Mouse (Mus musculus) cerebellum, postnatal 36 days (tissue): Measurements from ENCODE around the gene Vwa2.

ENCODE experiments used
- DNase-seq, 2 experiments: peaks; one replicate each; pipeline ENCODE4 v3.0.0; 2021 to 2022; ENCODE audit warnings: mixed read lengths in 2 of 2

Gene Vwa2

DNA sequence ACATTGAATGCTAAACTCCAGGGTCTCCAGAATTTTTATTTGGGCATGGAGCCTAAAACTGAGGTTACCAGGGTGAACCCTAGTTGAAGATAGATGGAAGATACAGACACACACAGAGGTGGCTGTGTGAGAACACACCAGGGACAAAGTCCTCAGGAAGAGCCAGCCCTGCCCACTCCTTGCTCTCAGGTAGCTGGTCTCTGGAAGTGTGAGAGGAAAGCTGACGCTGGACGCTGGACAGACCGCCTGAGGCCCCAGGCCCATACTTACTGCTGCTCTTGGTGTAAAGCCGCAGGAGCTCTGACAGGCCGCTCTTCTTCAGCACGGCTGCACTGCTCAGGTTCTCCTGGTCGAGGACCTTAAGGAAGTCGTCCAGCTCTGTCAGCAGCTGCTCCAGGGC is 75.8 kb downstream of the Vwa2 start:
- no peak for DNase-seq

DNA sequence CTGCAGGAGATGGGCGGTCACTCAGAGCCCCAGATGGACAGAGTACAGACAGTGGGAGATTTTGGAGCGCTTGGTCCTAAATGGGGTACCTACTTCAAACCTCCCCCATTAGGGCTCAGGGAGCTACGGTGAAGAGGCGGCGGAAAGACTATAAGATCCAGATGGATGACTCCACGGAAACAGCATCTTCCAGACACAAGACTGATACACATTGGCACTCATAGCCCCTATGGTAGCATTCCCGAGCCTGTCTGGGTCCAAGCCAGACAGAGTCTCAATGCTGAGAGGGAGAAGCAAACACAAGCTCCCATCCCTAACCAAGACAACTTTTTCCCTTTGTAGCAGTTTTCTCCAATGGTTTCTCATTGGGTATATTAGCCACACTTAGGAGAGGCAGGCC is 76.8 kb downstream of the Vwa2 start:
- DNase-seq: no peak

DNA sequence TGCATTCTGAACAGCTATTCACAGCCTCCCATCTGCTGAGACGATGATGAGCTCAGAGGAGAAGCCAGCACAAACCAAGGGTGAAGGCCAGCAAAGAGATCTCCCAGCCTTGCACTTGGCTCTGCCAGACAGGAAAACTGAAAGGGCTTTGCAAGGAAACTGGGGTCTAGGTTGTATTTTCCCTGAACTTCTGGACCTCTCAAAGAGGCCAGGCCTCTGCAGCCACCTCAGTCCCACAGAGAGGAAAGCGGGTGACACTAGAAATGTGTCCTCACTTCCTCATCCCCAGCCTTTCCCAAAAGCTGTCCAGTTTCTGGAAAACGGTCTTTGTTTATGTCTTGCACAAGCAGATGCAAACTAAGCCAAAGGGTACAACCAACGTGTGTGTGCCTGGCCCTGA is 79.8 kb downstream of the Vwa2 start:
- DNase-seq: no peak

DNA sequence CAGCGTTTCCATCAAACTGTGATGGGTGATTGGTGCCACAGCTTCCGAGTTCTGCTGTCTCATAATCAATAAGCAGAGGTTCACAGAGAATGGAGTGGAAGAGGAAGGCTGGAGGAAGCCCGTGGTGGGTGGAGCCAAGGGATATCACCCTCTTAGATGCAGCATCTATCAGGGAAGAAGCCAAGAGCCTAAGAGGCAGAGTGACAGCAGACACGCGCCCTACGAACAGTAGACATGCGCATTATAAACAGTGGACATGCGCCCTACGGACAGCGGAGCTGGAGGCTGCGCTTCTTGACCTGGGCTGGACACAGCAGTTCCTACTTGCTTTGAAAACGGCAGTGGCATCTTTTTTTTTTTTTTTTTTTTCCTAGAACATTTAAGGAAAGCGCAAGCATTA is 80.8 kb downstream of the Vwa2 start:
- DNase-seq: no peak

DNA sequence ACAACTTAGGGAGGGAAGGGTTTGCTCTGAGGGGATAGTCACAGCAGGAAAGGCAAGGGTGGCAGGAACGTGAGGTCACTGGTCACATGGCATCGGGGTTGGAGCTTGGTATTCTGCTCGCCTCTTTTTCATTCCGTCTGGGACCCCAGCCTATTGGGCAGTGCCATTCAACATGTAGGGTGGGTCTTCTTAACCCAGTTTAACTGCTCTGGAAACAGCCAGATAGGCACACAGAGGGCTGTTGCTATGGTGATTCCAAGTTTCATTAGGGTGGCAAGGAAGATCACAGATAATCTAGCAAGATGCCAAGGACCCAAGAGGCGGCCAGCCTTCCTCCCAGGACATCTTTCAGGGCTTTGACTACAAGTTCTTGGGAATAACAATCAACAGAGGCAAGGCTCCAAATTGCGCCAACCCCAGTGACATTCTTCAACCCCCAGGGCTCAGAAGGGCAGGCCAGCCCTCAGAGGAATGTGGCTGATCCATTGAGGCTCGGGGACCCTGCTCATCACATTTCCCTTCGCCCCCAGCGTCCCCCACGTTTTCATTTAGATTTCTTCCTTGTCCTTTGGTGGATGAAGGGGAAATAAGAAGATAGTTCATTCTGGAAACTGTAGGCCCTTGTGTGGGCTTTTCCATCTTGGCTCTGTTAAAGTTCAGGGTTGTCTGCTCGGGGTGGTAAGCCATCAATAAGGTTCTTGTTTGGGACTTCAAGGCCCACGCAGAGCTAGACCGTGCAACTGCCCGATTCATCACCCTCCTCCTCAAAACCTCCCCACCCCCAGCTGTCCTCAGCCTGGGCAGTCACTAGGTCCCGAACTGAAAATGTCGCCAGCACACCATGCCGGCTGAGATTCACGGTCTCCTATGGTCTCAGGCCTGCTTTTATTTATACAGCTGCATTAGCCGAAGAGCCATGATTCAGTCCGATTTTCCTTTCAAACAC is 81.8 kb downstream of the Vwa2 start:
- DNase-seq: no peak

DNA sequence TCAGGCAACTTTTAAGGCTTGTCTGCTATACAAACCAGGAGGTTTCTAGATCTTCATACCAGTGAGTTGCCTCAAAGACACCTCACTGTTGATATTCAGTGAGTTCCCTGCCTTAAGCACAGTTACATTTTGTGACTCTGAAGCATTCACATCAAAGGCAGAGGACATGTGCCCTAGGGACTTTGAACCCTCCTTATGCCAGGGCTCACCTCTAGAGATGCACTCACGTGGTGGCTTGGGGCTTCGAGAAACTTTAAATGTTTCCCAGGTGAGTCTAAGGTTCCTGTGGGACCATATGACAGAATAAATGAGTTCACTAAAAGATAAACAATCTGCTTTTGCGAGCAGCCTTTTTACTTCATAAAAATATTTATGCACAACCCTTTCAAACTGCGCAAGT is 84.0 kb downstream of the Vwa2 start:
- DNase-seq: no peak

DNA sequence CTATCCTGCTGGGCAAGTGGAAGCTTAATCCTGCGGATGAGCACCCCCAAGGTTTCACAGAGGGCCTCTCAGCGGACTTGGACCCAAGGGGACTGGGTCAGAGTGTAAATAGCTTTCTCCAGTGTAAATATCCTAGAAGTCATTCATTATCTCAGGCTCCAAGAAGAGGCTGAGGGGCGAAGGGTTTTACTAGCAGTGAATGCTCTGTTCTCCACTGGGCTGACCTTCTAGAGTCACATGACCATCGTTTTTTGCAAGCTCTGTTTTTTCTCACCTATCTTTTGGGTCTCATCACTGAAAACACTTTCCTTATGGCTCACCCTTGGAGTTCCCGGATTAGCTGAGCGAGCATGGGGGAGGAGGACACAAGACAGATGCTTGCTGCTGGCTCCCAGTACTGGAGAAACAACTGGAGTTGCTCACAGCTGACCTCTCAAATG is 84.6 kb downstream of the Vwa2 start:
- no peak for DNase-seq

DNA sequence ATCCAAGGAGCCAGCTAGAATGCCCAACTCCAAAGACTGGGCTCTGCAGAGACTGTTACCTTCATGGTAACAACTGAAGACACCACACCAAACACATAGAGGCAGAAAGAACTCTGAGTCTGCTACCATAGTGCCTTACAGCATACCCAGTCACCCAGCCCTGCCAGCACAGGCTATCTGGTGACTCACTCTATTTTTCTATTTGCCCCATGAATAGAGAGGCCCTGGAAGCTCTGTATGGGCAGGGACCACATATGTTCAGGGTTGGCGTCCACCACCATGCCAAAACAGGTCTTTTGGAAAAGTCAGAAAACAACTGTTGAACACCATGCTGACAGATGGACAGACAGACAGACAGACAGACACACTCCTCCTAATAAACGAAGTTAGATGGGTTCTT is 85.0 kb downstream of the Vwa2 start:
- no peak for DNase-seq

DNA sequence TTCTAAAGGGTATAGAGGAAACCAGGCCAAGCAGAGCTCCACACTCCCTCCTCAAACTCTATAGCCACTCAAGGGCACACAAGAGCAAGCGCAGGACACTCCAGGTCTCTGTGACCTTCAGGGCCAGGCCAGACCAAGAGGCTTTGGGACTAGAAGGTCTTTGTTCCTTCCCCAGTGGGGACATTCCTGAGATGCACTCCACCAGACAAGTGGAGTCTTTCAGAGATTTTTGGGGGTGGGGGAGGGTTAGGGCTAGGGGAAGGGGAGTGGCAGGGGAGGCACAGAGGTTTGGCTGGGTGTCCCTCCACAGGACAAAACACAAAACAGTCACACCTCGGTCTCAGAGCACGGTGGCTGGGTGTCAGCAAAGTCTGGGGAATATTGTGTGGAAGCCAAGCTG is 85.6 kb downstream of the Vwa2 start:
- DNase-seq: no peak
